Mouse (Mus musculus) lung, adult 2 months (tissue): ENCODE measurements around the gene Gm10778. TPM values are rescaled to one million over a fixed set of nuclear protein-coding genes. Genes with fewer than 3 reads are reported as not detected.

ENCODE experiments used
- DNase-seq: peaks from one replicate; pipeline ENCODE4 v3.0.0; 2022
- H3K4me1 ChIP-seq: fragments of 200-500 bp; 2 replicates; pipeline ENCODE4 v1.6.1; 2011; ENCODE audit warnings: low read length; ENCODE audit not compliant: control insufficient read depth, insufficient read depth
- H3K4me3 ChIP-seq: fragments of 200-500 bp; replicated peaks from 2 replicates; pipeline ENCODE3; 2011; ENCODE audit warnings: low read depth, mild to moderate bottlenecking, control low read depth, low read length; ENCODE audit errors: extremely low read depth
- CTCF ChIP-seq: fragments of 200-500 bp; IDR thresholded peaks from 2 replicates; pipeline ENCODE4 v1.5.1; 2011; ENCODE audit warnings: mild to moderate bottlenecking, low read length, control low read depth; ENCODE audit not compliant: insufficient read depth
- POLR2A ChIP-seq: fragments of 200-500 bp; IDR thresholded peaks from 2 replicates; pipeline ENCODE4 v1.6.1; 2011; ENCODE audit warnings: low read depth, mild to moderate bottlenecking, control low read depth, low read length, borderline replicate concordance; ENCODE audit errors: extremely low read depth
- WGBS: fragments of 180-500 bp; shearing (Covaris S2); methylation state at CpG from one replicate; pipeline ENCODE4 v1.1.7; 2018; 5-methylcytosine and 5-hydroxymethylcytosine counted together
- polyA plus RNA-seq: library from polyadenylated mRNA; depleted of rRNA; stranded (reverse); fragments of >200 nt; gene quantifications from 2 replicates; pipeline ENCODE4 v1.2.3, GENCODE M21; 2012

Gene Gm10778
- polyA plus RNA-seq, 1 experiment, result 0.57 TPM

GRCm38 (mm10) chr10:81605666-81605973 lies 43.2 kb upstream of the Gm10778 start:
- peak overlapping the region; percentile 70 for H3K4me3 ChIP-seq
- H3K4me1 ChIP-seq, result peaks cover 14% of the 10 kb centered on the region
- no peak for DNase-seq
- TF ChIP-seq POLR2A (no peak), CTCF (no peak)
- under 1% methylated on average over 14 of the region's 14 CpGs for WGBS

DNA sequence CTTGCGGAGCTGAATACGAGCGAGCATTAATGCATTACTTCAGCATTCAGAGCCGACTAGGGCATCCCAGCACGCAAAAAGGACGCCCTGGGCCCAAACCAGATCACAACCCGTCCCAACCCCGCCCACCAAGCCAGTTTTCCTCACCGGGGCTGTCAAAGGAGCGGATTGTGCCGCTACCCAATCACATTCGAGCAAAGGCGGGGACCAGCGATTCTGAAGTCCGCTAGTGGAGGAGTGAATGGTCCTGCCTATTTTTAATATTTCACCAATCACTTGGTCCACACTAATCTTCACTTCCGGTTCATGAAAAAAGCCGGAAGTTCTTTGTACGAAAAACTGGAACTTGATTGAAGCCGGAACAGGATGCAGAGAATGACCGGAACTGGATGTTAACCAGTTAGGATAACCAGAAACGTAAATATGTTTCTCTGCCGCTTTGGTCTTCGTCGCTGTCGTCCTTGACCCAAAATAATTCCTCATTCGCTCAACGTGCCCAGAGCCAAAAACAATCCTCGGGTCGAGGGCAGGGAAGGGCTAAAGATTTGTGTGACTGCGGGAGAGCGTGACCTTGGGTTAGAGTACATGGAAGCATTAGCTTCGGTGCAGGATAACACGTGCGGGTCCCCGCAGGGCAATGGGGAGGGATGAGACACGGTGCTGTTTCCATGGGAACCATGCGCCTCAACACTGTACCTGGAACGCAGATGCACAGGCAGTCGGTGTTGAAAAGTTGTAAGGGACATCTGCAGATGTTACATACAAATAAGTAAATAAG lies 42.7 kb upstream of the Gm10778 start, which contains the start of gene BC025920:
BC025920 (plus strand) TSS at position 297 of the 778 bp plus-strand sequence.
- Histone ChIP-seq H3K4me3 (peak within 1 kb of the TSS; percentile 70), H3K4me1 (peaks cover 11% of the 10 kb centered on the region)
- 1% methylated on average over 39 of the region's 39 CpGs for WGBS
- TF ChIP-seq POLR2A (peak; percentile 85; the same call in 1 of the 2 replicates), CTCF (no peak)
- peak; percentile 84 for DNase-seq

- H3K4me1 ChIP-seq, result peaks cover 6% of the 10 kb centered on the region
- WGBS, result 100% methylated on average over 1 of the region's 1 CpGs
- H3K4me3 ChIP-seq, result no peak overlapping the region
- no peak for DNase-seq
- TF ChIP-seq POLR2A, result no peak
- no peak for TF ChIP-seq CTCF
Measured at GRCm38 (mm10) chr10:81608308-81608707, 40.6 kb upstream of the Gm10778 start.

DNA sequence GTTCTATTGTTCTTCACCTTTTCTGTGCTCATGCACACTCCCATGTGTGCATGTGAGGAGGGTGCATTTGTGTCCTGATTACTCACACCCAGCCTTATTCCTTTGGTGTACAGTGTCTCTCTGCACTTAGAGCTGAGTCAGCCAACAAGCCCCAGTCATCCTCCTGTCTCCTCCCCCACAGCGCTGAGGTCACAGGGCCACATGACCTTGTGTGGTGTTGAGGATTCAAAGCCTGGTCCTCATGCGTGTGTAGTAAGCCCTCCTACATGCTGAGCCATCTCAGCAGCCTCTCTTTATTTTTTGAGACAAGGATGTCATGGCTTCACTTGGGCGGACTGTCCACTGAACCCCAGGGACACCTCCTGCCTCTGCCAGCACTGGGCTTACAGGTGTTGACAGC lies 36.1 kb upstream of the Gm10778 start:
- no peak overlapping the region for H3K4me3 ChIP-seq
- DNase-seq, result no peak
- WGBS, result 70% methylated on average over 3 of the region's 3 CpGs
- no peaks in the 10 kb centered on the region for H3K4me1 ChIP-seq
- TF ChIP-seq POLR2A (no peak), CTCF (no peak)

GRCm38 (mm10) chr10:81615486-81615885 lies 33.4 kb upstream of the Gm10778 start:
- Histone ChIP-seq H3K4me3 (no peak overlapping the region), H3K4me1 (no peaks in the 10 kb centered on the region)
- 58% methylated on average over 6 of the region's 6 CpGs for WGBS
- no peak for DNase-seq
- TF ChIP-seq POLR2A, result no peak
- no peak for TF ChIP-seq CTCF

DNA sequence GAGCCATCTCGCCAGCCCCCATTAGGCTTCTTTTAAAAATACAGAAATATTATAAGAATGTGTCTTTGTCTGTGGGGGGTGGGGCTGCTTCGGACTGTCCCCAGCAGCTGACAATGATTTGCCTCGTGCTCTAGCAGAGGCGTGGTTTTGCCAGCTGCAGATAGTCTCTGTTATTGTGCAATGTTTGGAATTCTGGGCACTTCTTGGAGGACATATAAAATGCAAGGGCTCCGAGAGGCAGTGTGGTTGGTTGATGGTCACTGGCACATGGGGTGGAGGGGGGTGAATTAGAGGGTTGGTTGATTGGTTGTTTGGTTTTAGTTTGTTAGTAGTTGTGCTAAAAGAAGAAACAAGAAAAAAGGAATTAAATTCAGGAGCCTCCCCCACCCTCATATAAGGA lies 28.9 kb upstream of the Gm10778 start:
- TF ChIP-seq CTCF (no peak), POLR2A (no peak)
- WGBS, result 63% methylated on average over 5 of the region's 5 CpGs
- H3K4me3 ChIP-seq, result no peak overlapping the region

GRCm38 (mm10) chr10:81620786-81621185 lies 28.1 kb upstream of the Gm10778 start:
- whole genome bisulfite sequencing, result 61% methylated on average over 9 of the region's 9 CpGs

More for the DNA sequence above, 28.9 kb upstream of the Gm10778 start:
- DNase-seq, result no peak
- no peaks in the 10 kb centered on the region for H3K4me1 ChIP-seq

DNA sequence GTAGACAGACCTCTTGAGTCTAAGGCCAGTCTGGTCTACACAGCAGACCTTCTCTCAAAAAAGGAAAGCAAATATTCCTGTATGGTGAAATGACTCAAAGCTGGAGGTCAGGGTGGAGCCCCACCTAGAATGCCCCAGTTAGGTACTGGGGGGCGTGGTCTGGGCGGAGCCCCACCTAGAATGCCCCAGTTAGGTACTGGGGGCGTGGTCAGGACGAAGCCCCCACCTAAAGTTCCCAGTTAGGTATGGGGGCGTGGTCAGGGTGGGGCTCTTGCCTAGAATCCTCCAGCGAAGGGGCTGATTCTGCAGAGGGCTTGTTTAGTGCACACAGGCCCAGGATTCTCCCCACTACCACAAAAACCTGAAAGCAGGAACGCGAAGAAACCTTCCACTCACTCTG lies 25.4 kb upstream of the Gm10778 start:
- H3K4me3 ChIP-seq, result no peak overlapping the region
- WGBS, result 68% methylated on average over 8 of the region's 8 CpGs
- TF ChIP-seq POLR2A (no peak), CTCF (no peak)
- no peaks in the 10 kb centered on the region; the same call in 1 of the 2 replicates for H3K4me1 ChIP-seq
- DNase-seq, result no peak

More at GRCm38 (mm10) chr10:81620786-81621185, 28.1 kb upstream of the Gm10778 start:
- Histone ChIP-seq H3K4me1 (no peaks in the 10 kb centered on the region), H3K4me3 (no peak overlapping the region)
- TF ChIP-seq POLR2A (no peak), CTCF (no peak)
- DNase-seq, result no peak

- Histone ChIP-seq H3K4me1 (no peaks in the 10 kb centered on the region; the same call in 1 of the 2 replicates), H3K4me3 (peak overlapping the region; percentile 80)
- no peak for TF ChIP-seq POLR2A
- TF ChIP-seq CTCF, result no peak
- DNase-seq, result no peak
- WGBS, result 82% methylated on average over 22 of the region's 22 CpGs
Measured at GRCm38 (mm10) chr10:81626101-81626993, 22.5 kb upstream of the Gm10778 start.
